Mouse (Mus musculus) heart, postnatal 0 days (tissue): ENCODE measurements at regions not wholly inside any gene's neighbourhood (a gene's known extent, or its start where the extent isn't known, plus 50 kb on each side); places are given as distances from the start of the nearest gene placed in this dataset.

Experiments
- CTCF ChIP-seq: IDR thresholded peaks from 2 replicates; pipeline ENCODE4 v1.5.1; 2016; ENCODE audit warnings: antibody characterized with exemption, control low read depth, low read depth
- EP300 ChIP-seq: IDR thresholded peaks from 2 replicates; pipeline ENCODE4 v1.6.1; 2016; ENCODE audit warnings: antibody characterized with exemption, low read depth

DNA sequence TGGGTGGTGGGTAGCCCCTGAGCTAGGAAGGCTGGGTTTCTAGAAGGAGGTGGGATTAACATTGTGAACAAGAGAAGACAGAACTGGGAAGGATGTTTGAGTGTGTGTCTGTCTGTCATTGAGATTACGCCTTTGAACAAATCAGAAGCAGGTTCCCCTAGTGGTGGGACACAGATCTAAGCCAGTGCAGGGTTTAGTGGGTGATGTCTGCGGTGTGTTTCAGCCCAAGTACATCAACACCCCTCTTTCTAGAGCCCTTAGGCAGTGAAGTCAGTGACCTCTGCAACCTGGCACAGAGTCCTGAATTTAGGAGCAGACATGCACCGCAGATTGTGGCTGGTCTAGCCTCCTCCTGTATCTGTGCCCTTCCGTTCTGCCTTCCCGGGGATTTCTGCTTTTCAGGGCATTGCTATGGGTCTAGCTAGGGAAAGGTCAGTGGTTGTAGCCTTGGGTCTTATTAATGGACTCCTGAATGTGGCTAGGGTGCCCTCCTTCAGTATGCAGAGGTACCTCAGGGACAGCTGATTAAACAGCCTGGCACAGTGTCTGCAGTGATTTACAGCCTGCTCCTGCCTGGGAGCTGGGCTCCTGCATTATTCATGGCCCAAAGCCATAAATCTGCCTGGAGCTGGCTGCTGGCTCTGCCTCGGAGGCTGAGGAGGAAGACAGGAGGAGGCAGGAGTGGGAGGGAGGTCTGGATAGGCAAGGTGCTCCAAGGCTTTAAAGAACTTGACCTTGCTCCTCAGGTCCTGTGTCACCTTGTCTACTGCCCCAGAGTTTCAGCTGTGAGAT, 264.3 kb downstream of the Dysf start:
- no peak for TF ChIP-seq CTCF
- no peak for TF ChIP-seq EP300
